Mouse (Mus musculus) heart, embryonic 16.5 days (tissue): ENCODE data around the gene Rnd1. TPM values are rescaled to one million over a fixed set of nuclear protein-coding genes. Genes with fewer than 3 reads are reported as not detected.
A peak's percentile ranks its signal among the peaks of the same experiment; 100 is the strongest.

Source experiments
- ATAC-seq: fragments of 200-750 bp; cut with Nextera tagmentation; replicated peaks from 2 replicates; pipeline ENCODE4 v1.8.0; 2017; ENCODE audit warnings: moderate number of reproducible peaks; ENCODE audit not compliant: insufficient read depth, low FRiP score; ENCODE audit errors: extremely low read depth
- H3K27ac ChIP-seq: fragments of 300-500 bp; sonication (generic); 2 replicates; pipeline ENCODE4 v1.5.1; 2014; ENCODE audit warnings: mild to moderate bottlenecking, low read length, control low read depth, moderate library complexity
- H3K27me3 ChIP-seq: fragments of 300-500 bp; sonication (generic); 2 replicates; pipeline ENCODE4 v1.6.1; 2014; ENCODE audit warnings: low read length, mixed read lengths; ENCODE audit not compliant: control insufficient read depth, insufficient read depth
- H3K36me3 ChIP-seq: fragments of 300-500 bp; sonication (generic); 2 replicates; pipeline ENCODE4 v1.6.1; 2014; ENCODE audit not compliant: control insufficient read depth, insufficient read depth
- H3K4me1 ChIP-seq: fragments of 300-500 bp; sonication (generic); 2 replicates; pipeline ENCODE4 v1.6.1; 2014; ENCODE audit warnings: low read length, mixed read lengths; ENCODE audit not compliant: control insufficient read depth, insufficient read depth
- H3K4me2 ChIP-seq: fragments of 300-500 bp; sonication (generic); 2 replicates; pipeline ENCODE4 v1.6.1; 2014; ENCODE audit warnings: low read depth, mild to moderate bottlenecking, control low read depth, low read length
- H3K4me3 ChIP-seq: fragments of 300-500 bp; sonication (generic); 2 replicates; pipeline ENCODE4 v1.5.1; 2014; ENCODE audit warnings: mild to moderate bottlenecking, control low read depth, low read length
- H3K9ac ChIP-seq: fragments of 300-500 bp; sonication (generic); 2 replicates; pipeline ENCODE4 v1.6.1; 2014; ENCODE audit warnings: low read length, control low read depth
- H3K9me3 ChIP-seq: fragments of 300-500 bp; sonication (generic); replicated peaks from 2 replicates; pipeline ENCODE4 v1.6.1; 2016; ENCODE audit warnings: low read length; ENCODE audit not compliant: control insufficient read depth
- WGBS: fragments of 180-500 bp; shearing (Covaris S2); extraction: QIAGEN DNeasy Blood & Tissue Kit; methylation state at CpG from one replicate; pipeline ENCODE4 v1.1.7; 2014; 5-methylcytosine and 5-hydroxymethylcytosine counted together
- polyA plus RNA-seq: library from polyadenylated mRNA; unstranded; fragments of >200 nt; fragmentation: Nextera tagmentation; extraction: Ambion mirVana; gene quantifications from 2 replicates; pipeline ENCODE4 v1.2.1, GENCODE M21; 2015

Rnd1 gene
- polyA plus RNA-seq, 1 experiment from 2014 or later, result 1.7 TPM

GRCm38 (mm10) chr15:98628589-98629254 is 48.5 kb downstream of the Rnd1 start:
- peaks cover 37% of the 10 kb centered on the region for H3K4me1 ChIP-seq

GRCm38 (mm10) chr15:98626487-98627212 is 50.6 kb downstream of the Rnd1 start:
- no peak overlapping the region for H3K9ac ChIP-seq
- H3K4me3 ChIP-seq, result no peak overlapping the region
- ATAC-seq, result no peak
- 0 out of 2 replicates have a peak, but pooled peaks cover 4% of the 10 kb centered on the region for H3K9me3 ChIP-seq
- H3K36me3 ChIP-seq, result no peaks in the 10 kb centered on the region
- peaks cover 24% of the 10 kb centered on the region for H3K27me3 ChIP-seq
- whole genome bisulfite sequencing, result 76% methylated on average over 7 of the region's 7 CpGs
- H3K4me1 ChIP-seq, result peaks cover 20% of the 10 kb centered on the region
- H3K27ac ChIP-seq, result no peak overlapping the region
- H3K4me2 ChIP-seq, result 0 out of 2 replicates have a peak overlapping the region, but pooled peaks have one; percentile 14

More at GRCm38 (mm10) chr15:98628589-98629254, 48.5 kb downstream of the Rnd1 start:
- peak overlapping the region; percentile 11 for H3K9ac ChIP-seq
- H3K36me3 ChIP-seq, result no peaks in the 10 kb centered on the region
- peak overlapping the region; percentile 49 for H3K4me2 ChIP-seq
- H3K4me3 ChIP-seq, result peak overlapping the region; percentile 26
- ATAC-seq, result no peak
- H3K27me3 ChIP-seq, result peaks cover 39% of the 10 kb centered on the region
- WGBS, result 14% methylated on average over 20 of the region's 20 CpGs
- H3K9me3 ChIP-seq, result 0 out of 2 replicates have a peak, but pooled peaks cover 2% of the 10 kb centered on the region
- H3K27ac ChIP-seq, result no peak overlapping the region

DNA sequence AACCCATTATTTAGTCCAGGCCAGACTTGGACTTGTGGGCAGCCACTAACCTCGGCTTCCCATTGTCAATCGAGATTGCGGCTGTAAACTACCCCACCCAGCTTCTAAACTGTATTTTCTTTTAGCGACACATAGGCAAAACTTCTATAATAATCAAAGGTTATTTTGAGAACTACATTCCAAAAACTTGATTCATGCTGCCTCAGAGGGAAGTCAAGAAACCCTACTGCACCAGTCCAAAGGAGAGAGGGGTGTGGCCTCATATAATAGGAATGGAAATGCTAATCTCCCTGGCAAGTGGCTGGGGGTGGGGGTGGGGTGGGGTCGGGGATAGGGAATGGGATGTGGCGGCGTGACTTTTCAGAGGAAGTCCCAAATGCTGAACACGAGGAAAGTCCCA is 51.2 kb downstream of the Rnd1 start:
- 24% methylated on average over 8 of the region's 8 CpGs for WGBS
- H3K27me3 ChIP-seq, result peaks cover 20% of the 10 kb centered on the region
- 0 out of 2 replicates have a peak, but pooled peaks have one; percentile 45 for ATAC-seq
- H3K9me3 ChIP-seq, result 0 out of 2 replicates have a peak, but pooled peaks cover 4% of the 10 kb centered on the region
- no peak overlapping the region for H3K27ac ChIP-seq
- H3K9ac ChIP-seq, result no peak overlapping the region
- peaks cover 15% of the 10 kb centered on the region for H3K4me1 ChIP-seq
- H3K4me2 ChIP-seq, result 0 out of 2 replicates have a peak overlapping the region, but pooled peaks have one; percentile 14
- H3K4me3 ChIP-seq, result no peak overlapping the region
- no peaks in the 10 kb centered on the region for H3K36me3 ChIP-seq

DNA sequence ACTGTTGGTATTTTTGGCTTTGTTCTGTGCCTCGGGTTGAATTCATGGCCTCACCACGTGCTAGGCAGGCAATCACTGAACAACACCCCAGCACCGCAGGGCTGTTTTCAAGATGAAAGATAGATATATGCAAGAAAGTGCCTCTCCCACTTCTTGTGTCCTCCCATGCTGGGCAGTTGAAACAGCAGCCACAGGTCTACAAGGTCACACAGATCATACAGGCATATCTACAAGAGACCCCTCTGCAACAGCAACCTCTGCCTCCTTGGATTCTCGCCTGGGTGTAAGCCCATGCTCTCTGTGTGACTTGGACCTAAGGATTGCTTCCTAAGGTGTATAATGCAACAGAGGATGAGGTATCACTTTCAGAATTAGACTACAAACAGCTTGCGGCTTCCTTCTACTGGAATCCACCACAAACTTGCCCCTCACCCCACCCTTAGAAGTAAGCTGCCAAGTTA is 53.9 kb downstream of the Rnd1 start:
- no peaks in the 10 kb centered on the region for H3K36me3 ChIP-seq
- H3K27ac ChIP-seq, result 0 out of 2 replicates have a peak overlapping the region, but pooled peaks have one; percentile 13
- peaks cover 6% of the 10 kb centered on the region for H3K27me3 ChIP-seq
- 48% methylated on average over 5 of the region's 5 CpGs for WGBS
- peaks cover 8% of the 10 kb centered on the region for H3K4me1 ChIP-seq
- H3K4me3 ChIP-seq, result no peak overlapping the region
- H3K9me3 ChIP-seq, result 0 out of 2 replicates have a peak, but pooled peaks cover 4% of the 10 kb centered on the region
- H3K4me2 ChIP-seq, result no peak overlapping the region
- H3K9ac ChIP-seq, result no peak overlapping the region
- ATAC-seq, result no peak

GRCm38 (mm10) chr15:98622721-98623120 is 54.5 kb downstream of the Rnd1 start:
- H3K4me3 ChIP-seq, result no peak overlapping the region
- ATAC-seq, result no peak
- H3K36me3 ChIP-seq, result no peaks in the 10 kb centered on the region
- 28% methylated on average over 6 of the region's 6 CpGs for WGBS
- 0 out of 2 replicates have a peak, but pooled peaks cover 2% of the 10 kb centered on the region for H3K27me3 ChIP-seq
- H3K4me1 ChIP-seq, result peaks cover 7% of the 10 kb centered on the region; the same call in 1 of the 2 replicates
- H3K9me3 ChIP-seq, result 0 out of 2 replicates have a peak, but pooled peaks cover 4% of the 10 kb centered on the region
- no peak overlapping the region for H3K4me2 ChIP-seq
- H3K9ac ChIP-seq, result no peak overlapping the region
- H3K27ac ChIP-seq, result no peak overlapping the region

DNA sequence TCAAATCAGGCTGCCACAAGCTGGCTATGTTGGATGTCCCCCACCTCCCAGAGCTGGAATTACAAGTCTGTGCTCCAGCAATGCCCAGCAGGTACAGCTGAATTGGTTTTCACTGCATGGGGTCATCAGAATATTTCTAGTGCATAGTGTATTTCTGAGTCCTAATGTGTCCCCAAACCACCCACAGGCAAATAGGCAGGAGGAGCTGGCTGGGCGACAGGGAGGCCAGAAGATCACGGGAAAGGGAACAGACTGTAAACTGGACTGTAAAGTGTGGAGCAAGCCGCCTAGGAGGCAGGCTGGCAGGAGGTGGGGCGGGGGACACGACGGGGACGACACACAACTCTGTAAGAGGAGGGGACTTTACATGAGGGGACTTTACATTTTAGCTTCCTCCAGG is 55.1 kb downstream of the Rnd1 start:
- Histone ChIP-seq H3K9ac (no peak overlapping the region), H3K27ac (no peak overlapping the region), H3K27me3 (no peaks in the 10 kb centered on the region), H3K4me3 (no peak overlapping the region), H3K4me2 (no peak overlapping the region), H3K36me3 (no peaks in the 10 kb centered on the region), H3K9me3 (0 out of 2 replicates have a peak, but pooled peaks cover 4% of the 10 kb centered on the region), H3K4me1 (peaks cover 9% of the 10 kb centered on the region)
- no peak for ATAC-seq
- 26% methylated on average over 7 of the region's 7 CpGs for WGBS

DNA sequence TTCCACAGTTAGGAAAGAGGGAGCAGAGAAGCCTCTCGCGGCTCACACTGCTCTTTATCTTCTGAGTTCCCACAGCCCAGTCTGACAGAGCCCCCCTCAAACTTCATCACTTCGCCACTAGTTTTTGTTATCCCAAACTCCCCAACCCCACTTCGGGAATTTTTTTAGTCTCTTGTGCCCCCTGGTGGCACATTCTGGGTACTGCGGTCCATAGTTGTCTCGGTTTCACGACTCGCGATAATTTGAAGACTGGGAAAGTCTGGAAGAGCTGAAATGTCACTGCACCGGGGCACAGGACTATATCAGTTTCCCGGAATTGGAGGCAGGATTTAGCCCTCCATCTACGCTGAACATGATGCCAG is 60.1 kb downstream of the Rnd1 start:
- H3K9me3 ChIP-seq, result no peaks in the 10 kb centered on the region

GRCm38 (mm10) chr15:98616362-98617175 is 60.7 kb downstream of the Rnd1 start:
- peaks cover 28% of the 10 kb centered on the region for H3K4me1 ChIP-seq
- H3K27ac ChIP-seq, result peak overlapping the region; percentile 68
- H3K9ac ChIP-seq, result peak overlapping the region; percentile 59; the same call in 1 of the 2 replicates
- no peaks in the 10 kb centered on the region for H3K9me3 ChIP-seq
- H3K36me3 ChIP-seq, result no peaks in the 10 kb centered on the region
- H3K27me3 ChIP-seq, result no peaks in the 10 kb centered on the region
- 27% methylated on average over 20 of the region's 20 CpGs for WGBS
- H3K4me3 ChIP-seq, result peak overlapping the region; percentile 13; the same call in 1 of the 2 replicates
- no peak for ATAC-seq
- peak overlapping the region; percentile 54 for H3K4me2 ChIP-seq

More for the DNA sequence above, 60.1 kb downstream of the Rnd1 start:
- ATAC-seq, result 0 out of 2 replicates have a peak, but pooled peaks have one; percentile 8
- WGBS, result 0% methylated on average over 12 of the region's 12 CpGs
- Histone ChIP-seq H3K4me2 (peak overlapping the region; percentile 54), H3K4me1 (peaks cover 28% of the 10 kb centered on the region), H3K36me3 (no peaks in the 10 kb centered on the region), H3K4me3 (peak overlapping the region; percentile 13; the same call in 1 of the 2 replicates), H3K27me3 (no peaks in the 10 kb centered on the region), H3K27ac (no peak overlapping the region), H3K9ac (peak overlapping the region; percentile 59)
